Mouse (Mus musculus) CH12.LX (cell line): ENCODE results near the gene Eif3l. TPM values are rescaled to one million over a fixed set of nuclear protein-coding genes. Genes with fewer than 3 reads are reported as not detected.

ENCODE experiments used
- DNase-seq: peaks from one replicate; pipeline ENCODE4 v3.0.0-alpha.2; 2013; ENCODE audit errors: extremely low read depth
- H3K27ac ChIP-seq: 2 replicates; pipeline ENCODE4 v1.5.1; 2012; ENCODE audit warnings: low read depth, mild to moderate bottlenecking, control low read depth, moderate library complexity; ENCODE audit not compliant: insufficient read depth
- H3K27me3 ChIP-seq: replicated peaks from 2 replicates; pipeline ENCODE3; 2012; ENCODE audit warnings: inconsistent platforms
- H3K36me3 ChIP-seq, 2 experiments: replicated peaks in 1 of 2; 2 replicates each; pipeline versions ENCODE3 to v1.6.1; 2012; ENCODE audit warnings: inconsistent platforms in 1 of 2, low read length in 1 of 2, mild to moderate bottlenecking in 1 of 2, mixed read lengths in 1 of 2, moderate library complexity in 1 of 2; ENCODE audit not compliant: control insufficient read depth in 1 of 2, insufficient read depth in 1 of 2
- H3K4me1 ChIP-seq, 2 experiments: 2 replicates each; pipeline ENCODE4 v1.6.1; 2012; ENCODE audit warnings: inconsistent platforms in 1 of 2, moderate library complexity in 1 of 2; ENCODE audit not compliant: insufficient read depth in 2 of 2, control insufficient read depth in 1 of 2
- H3K4me2 ChIP-seq: 2 replicates; pipeline ENCODE4 v1.6.1; 2012; ENCODE audit warnings: low read depth, mild to moderate bottlenecking, control low read depth; ENCODE audit not compliant: poor library complexity, insufficient read depth, severe bottlenecking
- H3K4me3 ChIP-seq, 3 experiments: fragments of 150-350 bp in 1 of 3; sonication (generic) in 1 of 3; replicated peaks in 1 of 3; 2 replicates each; pipeline versions ENCODE3 to v1.5.1; 2011 to 2012; ENCODE audit warnings: low read depth in 2 of 3, low read length in 2 of 3, mild to moderate bottlenecking in 2 of 3, moderate library complexity in 2 of 3, control low read depth in 1 of 3, improper control_type of control experiment in 1 of 3, inconsistent platforms in 1 of 3, mixed read lengths in 1 of 3; ENCODE audit not compliant: poor library complexity in 1 of 3
- H3K79me2 ChIP-seq: replicated peaks from 2 replicates; pipeline ENCODE4 v1.6.1; 2012; ENCODE audit warnings: mild to moderate bottlenecking, moderate library complexity; ENCODE audit not compliant: control insufficient read depth, poor library complexity, insufficient read depth, severe bottlenecking; ENCODE audit errors: extremely low read depth
- H3K9ac ChIP-seq: 2 replicates; pipeline ENCODE4 v1.6.1; 2012; ENCODE audit warnings: low read depth, mild to moderate bottlenecking, control low read depth, moderate library complexity; ENCODE audit not compliant: insufficient read depth
- H3K9me3 ChIP-seq: replicated peaks from 2 replicates; pipeline ENCODE3; 2012; ENCODE audit warnings: low read length, inconsistent platforms, mixed read lengths
- GABPA ChIP-seq: IDR thresholded peaks from 2 replicates; pipeline ENCODE4 v1.6.1; 2012; ENCODE audit warnings: low read depth, low read length, improper control_type of control experiment, inconsistent platforms; ENCODE audit not compliant: insufficient replicate concordance
- JUN ChIP-seq: IDR thresholded peaks from 2 replicates; pipeline ENCODE4 v1.6.1; 2011; ENCODE audit warnings: low read depth, mild to moderate bottlenecking, low read length, improper control_type of control experiment, moderate library complexity; ENCODE audit not compliant: insufficient read depth
- MAFK ChIP-seq: IDR thresholded peaks from 2 replicates; pipeline ENCODE4 v1.6.1; 2011; ENCODE audit warnings: low read length, improper control_type of control experiment; ENCODE audit not compliant: insufficient replicate concordance
- MAX ChIP-seq: IDR thresholded peaks from 2 replicates; pipeline ENCODE4 v1.6.1; 2011; ENCODE audit warnings: low read length, improper control_type of control experiment
- MXI1 ChIP-seq: IDR thresholded peaks from 2 replicates; pipeline ENCODE4 v1.6.1; 2011; ENCODE audit warnings: mild to moderate bottlenecking, low read depth, low read length, improper control_type of control experiment
- POLR2AphosphoS2 ChIP-seq: IDR thresholded peaks from 2 replicates; pipeline ENCODE4 v1.6.1; 2011; ENCODE audit warnings: low read depth, low read length, improper control_type of control experiment
- RAD21 ChIP-seq: IDR thresholded peaks from 2 replicates; pipeline ENCODE4 v1.6.1; 2011; ENCODE audit warnings: low read depth, mild to moderate bottlenecking, low read length, improper control_type of control experiment, moderate library complexity
- TCF12 ChIP-seq: IDR thresholded peaks from 2 replicates; pipeline ENCODE4 v1.6.1; 2014; ENCODE audit warnings: low read depth, mild to moderate bottlenecking, inconsistent platforms, low read length, improper control_type of control experiment
- USF1 ChIP-seq: IDR thresholded peaks from 2 replicates; pipeline ENCODE4 v1.6.1; 2014; ENCODE audit warnings: low read depth, mild to moderate bottlenecking, inconsistent platforms, low read length, improper control_type of control experiment
- ZMIZ1 ChIP-seq: IDR thresholded peaks from 2 replicates; pipeline ENCODE4 v1.6.1; 2012; ENCODE audit warnings: low read depth, mild to moderate bottlenecking, inconsistent platforms, low read length, improper control_type of control experiment
- ZNF384 ChIP-seq: IDR thresholded peaks from 2 replicates; pipeline ENCODE4 v1.6.1; 2012; ENCODE audit warnings: low read depth, low read length, improper control_type of control experiment, inconsistent platforms
- dilution Hi-C: fragments of 300-500 bp; cut with MboI; formaldehyde crosslinking; loops from 2 replicates; pipeline ENCODE4 v1.14.3; 2020; ENCODE audit warnings: low sequenced_read_pairs; ENCODE audit not compliant: extremely low pct_unique_long_range_greater_than_20kb, extremely low pct_ligation_motif_present
- in situ Hi-C: fragments of 300-500 bp; cut with MboI; formaldehyde crosslinking; loops from 3 replicates; pipeline ENCODE4 v1.14.3; 2019; ENCODE audit warnings: low sequenced_read_pairs, low pct_ligation_motif_present, low pct_unique_long_range_greater_than_20kb, mixed read lengths
- polyA plus RNA-seq: library from polyadenylated mRNA; unstranded; fragments of >175 nt; gene quantifications from 2 replicates; pipeline ENCODE4 v1.2.1, GENCODE M21; 2012; ENCODE audit warnings: low read depth; ENCODE audit not compliant: insufficient read length
- total RNA-seq, 2 experiments: library from RNA; depleted of rRNA; stranded (reverse); fragments of 300-350 nt in 1 of 2; fragments of >200 nt in 1 of 2; gene quantifications; 2 replicates each; pipeline ENCODE4 v1.2.3; 2012 to 2014

The Eif3l gene
- total and polyA plus RNA-seq, 3 experiments, result 303 to 379 (median 323) TPM

GRCm38 (mm10) chr15:79115276-79115675 lies 40.3 kb downstream of the Eif3l start:
- Histone ChIP-seq H3K4me3 (no peak overlapping the region), H3K27me3 (no peaks in the 10 kb centered on the region), H3K36me3 (peaks cover 52 to 88% of the 10 kb centered on the region in 2 experiments), H3K9me3 (no peaks in the 10 kb centered on the region), H3K9ac (no peak overlapping the region), H3K79me2 (peaks cover 5% of the 10 kb centered on the region; the same call in 1 of the 2 replicates), H3K27ac (no peak overlapping the region), H3K4me1 (peaks cover 7 to 24% of the 10 kb centered on the region in 2 experiments), H3K4me2 (no peak overlapping the region)
- dilution Hi-C loops, result no loop called here
- no peak for DNase-seq
- TF ChIP-seq MAFK (no peak), POLR2AphosphoS2 (no peak), USF1 (no peak), ZNF384 (no peak), TCF12 (no peak), MXI1 (no peak), ZMIZ1 (no peak)
- in situ Hi-C loops, result no loop called here

GRCm38 (mm10) chr15:79119491-79119890 lies 44.5 kb downstream of the Eif3l start:
- dilution Hi-C loops (no loop called here), in situ Hi-C loops (no loop called here)
- Histone ChIP-seq H3K4me2 (no peak overlapping the region), H3K27ac (no peak overlapping the region), H3K36me3 (peaks cover 73 to 99% of the 10 kb centered on the region in 2 experiments), H3K9me3 (no peaks in the 10 kb centered on the region), H3K4me1 (0 out of 4 replicates have a peak, but pooled peaks cover 0 to 2% of the 10 kb centered on the region in 2 experiments), H3K4me3 (no peak overlapping the region), H3K27me3 (no peaks in the 10 kb centered on the region), H3K9ac (no peak overlapping the region), H3K79me2 (no peaks in the 10 kb centered on the region)
- no peak for TF ChIP-seq JUN
- no peak for DNase-seq

DNA sequence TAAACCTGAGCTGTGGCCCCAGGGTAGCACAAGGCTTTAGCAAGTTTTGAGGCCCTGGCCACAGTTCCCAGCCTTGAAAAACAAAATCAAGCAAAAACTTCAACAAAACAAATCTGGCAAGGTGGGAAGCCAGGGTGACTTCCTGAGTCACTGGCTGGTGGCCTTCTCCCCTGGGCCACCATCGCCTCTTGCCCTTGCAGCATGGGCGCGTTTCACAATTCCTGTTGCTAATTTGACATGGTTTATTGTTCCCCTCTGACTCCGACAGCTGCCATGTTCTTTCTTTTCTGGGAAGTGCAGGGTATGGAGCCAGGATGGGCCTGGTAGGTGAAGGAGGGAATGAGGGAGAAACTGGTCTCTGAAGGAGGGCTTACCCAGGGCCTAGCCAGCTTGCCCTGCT lies 47.1 kb downstream of the Eif3l start:
- in situ Hi-C loops, result no loop called here
- no peak for TF ChIP-seq MAX
- no peak for TF ChIP-seq GABPA
- no peak for TF ChIP-seq RAD21
- TF ChIP-seq ZNF384, result no peak
- TF ChIP-seq POLR2AphosphoS2, result no peak
- no peaks in the 10 kb centered on the region for H3K9me3 ChIP-seq
- DNase-seq, result no peak
- no peaks in the 10 kb centered on the region for H3K79me2 ChIP-seq
- no peaks in the 10 kb centered on the region for H3K4me1 ChIP-seq
- H3K36me3 ChIP-seq, result peaks cover 80 to 99% of the 10 kb centered on the region in 2 experiments
- H3K9ac ChIP-seq, result no peak overlapping the region
- no peak overlapping the region for H3K4me3 ChIP-seq
- H3K27me3 ChIP-seq, result no peaks in the 10 kb centered on the region
- no peak overlapping the region for H3K4me2 ChIP-seq
- dilution Hi-C loops, result no loop called here
- no peak overlapping the region for H3K27ac ChIP-seq
